Mouse (Mus musculus): ENCODE measurements around the gene Il34. TPM values are rescaled to one million over a fixed set of nuclear protein-coding genes. Genes with fewer than 3 reads are reported as not detected.
A peak's percentile ranks its signal among the peaks of the same experiment; 100 is the strongest.

Il34 gene
- 103 and 108 TPM in 2 replicates for polyA plus RNA-seq (2012; rRNA removed)

DNA sequence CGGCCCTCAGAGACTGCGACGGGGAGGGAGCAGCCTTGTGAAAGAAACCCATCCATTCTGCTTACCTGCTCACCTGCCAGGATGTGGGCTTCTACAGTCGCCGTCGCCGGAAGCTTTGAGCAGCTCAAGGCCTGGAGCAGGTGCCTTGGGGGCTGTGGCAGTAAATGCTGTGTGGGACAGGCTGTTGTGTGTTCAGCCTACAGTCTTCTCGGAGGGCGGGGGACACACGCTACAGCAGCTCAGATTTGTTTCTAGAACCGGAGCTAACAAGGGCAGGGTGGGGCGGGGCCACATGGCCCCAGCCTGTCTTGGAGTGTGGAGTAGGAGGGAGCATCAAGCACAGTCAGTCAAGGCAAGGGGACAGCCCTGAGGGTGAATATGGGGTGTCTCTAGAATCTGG is at the start of gene Il34:
Gene Il34 (minus strand): TSS at position 256 of the 400 bp plus-strand sequence.
- Histone ChIP-seq H3K27ac (ENCODE audit: insufficient read depth, low read length) (no peak within 1 kb of the TSS), H3K4me3 (ENCODE audit: insufficient read depth, low read length) (no peak within 1 kb of the TSS), H3K4me1 (ENCODE audit: control insufficient read depth, insufficient read depth, low read length) (no peaks in the 10 kb centered on the region)
- TF ChIP-seq CTCF (IDR thresholded peaks at IDR 0.05; ENCODE audit: extremely low read depth, insufficient read depth, low read length) (no peak), POLR2A (IDR thresholded peaks at IDR 0.05; ENCODE audit: extremely low read depth, insufficient read depth, low read length) (no peak)

DNA sequence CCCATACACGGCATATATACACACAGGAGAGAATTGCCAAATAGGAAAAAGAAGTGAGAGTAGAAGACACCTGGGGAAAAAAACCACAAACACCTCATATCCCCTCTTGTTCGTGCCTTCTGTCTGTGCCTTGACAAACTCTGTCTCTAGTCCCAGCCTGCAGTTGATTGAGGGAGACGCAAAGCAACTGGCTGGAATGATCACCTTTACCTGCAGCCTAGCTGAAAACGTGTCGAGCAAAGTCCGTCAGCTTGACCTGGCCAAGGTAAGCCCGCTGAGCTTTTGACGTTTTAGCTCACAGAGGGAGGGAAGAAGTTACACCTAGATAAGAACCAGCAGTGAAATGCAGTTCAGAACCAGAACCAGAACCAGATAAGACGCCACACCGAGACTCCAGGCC is 45.5 kb upstream of the Il34 start:
- H3K4me3 ChIP-seq (ENCODE audit: insufficient read depth, low read length) = no peak overlapping the region
- H3K27ac ChIP-seq (ENCODE audit: insufficient read depth, low read length) = no peak overlapping the region
- no peak for TF ChIP-seq POLR2A (IDR thresholded peaks at IDR 0.05; ENCODE audit: extremely low read depth, insufficient read depth, low read length)
- no peak for TF ChIP-seq CTCF (IDR thresholded peaks at IDR 0.05; ENCODE audit: extremely low read depth, insufficient read depth, low read length)
- H3K4me1 ChIP-seq (ENCODE audit: control insufficient read depth, insufficient read depth, low read length) = no peaks in the 10 kb centered on the region

DNA sequence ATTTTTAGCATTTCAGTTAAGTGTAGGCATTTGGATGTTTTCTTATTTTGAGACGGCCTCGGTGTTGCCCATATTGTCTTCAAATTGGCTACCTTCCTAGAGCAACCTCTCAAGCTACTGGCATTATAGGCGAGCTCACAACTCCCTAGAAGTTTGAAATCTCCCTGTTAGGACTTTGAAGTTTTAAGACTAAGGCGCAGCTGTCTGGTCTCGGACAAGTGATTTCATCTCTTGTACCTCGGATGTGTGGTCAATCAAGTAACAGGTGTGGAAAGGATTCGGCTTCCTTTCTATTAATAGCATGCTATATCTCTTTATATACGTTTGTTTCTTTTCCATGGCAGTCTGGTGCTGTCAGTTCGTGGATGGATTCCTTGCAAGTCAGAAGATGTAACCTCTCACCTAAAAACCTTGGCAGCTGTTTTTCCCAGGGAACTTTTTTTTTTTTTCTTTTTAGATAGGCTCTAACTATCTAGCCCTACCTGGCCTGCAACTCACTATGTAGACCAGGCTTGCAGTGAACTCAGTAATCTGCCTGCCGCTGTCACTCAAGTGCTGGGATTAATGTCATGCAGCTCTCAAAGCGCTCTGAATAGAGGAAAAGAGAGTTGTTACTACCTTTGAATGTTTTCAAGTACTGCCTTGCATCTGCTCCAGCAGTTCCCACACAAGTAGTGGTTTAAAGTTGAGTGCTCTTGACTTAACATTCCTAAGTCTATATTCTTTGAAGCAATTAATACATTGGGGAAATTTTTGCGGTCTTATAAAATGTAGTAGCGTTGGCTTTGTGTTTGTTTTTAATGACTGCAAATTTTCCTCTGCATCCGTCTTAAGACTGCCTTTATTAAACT is 42.1 kb upstream of the Il34 start:
- no peak overlapping the region for H3K27ac ChIP-seq (ENCODE audit: insufficient read depth, low read length)
- TF ChIP-seq POLR2A (IDR thresholded peaks at IDR 0.05; ENCODE audit: extremely low read depth, insufficient read depth, low read length) (no peak), CTCF (IDR thresholded peaks at IDR 0.05; ENCODE audit: extremely low read depth, insufficient read depth, low read length) (no peak)

DNA sequence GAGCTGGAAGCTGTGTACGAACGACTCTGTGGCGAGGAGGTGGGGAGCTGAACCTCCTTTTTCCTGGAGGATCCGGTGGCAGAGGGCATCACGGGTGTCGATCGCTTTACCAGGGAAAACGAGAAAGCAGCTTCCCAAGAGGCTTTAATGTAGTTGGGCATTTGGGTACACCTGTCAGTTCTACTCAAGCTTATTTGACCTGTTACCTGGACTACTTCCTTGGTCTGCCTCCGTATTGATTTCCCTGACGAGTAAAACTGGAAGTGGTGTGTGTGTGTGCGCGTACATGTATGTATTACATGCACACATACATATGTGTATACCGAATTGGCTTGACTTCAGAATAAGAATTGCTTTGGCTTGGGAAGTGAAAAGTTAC is 41.4 kb upstream of the Il34 start:
- H3K27ac ChIP-seq (ENCODE audit: insufficient read depth, low read length) = 0 out of 2 replicates have a peak overlapping the region, but pooled peaks have one; percentile 13
- H3K4me3 ChIP-seq (ENCODE audit: insufficient read depth, low read length) = peak overlapping the region; percentile 86
- peaks cover 3% of the 10 kb centered on the region; the same call in 1 of the 2 replicates for H3K4me1 ChIP-seq (ENCODE audit: control insufficient read depth, insufficient read depth, low read length)
- TF ChIP-seq CTCF (IDR thresholded peaks at IDR 0.05; ENCODE audit: extremely low read depth, insufficient read depth, low read length) (no peak), POLR2A (IDR thresholded peaks at IDR 0.05; ENCODE audit: extremely low read depth, insufficient read depth, low read length) (no peak)

More for the DNA sequence above, 42.1 kb upstream of the Il34 start:
- peaks cover 3% of the 10 kb centered on the region; the same call in 1 of the 2 replicates for H3K4me1 ChIP-seq (ENCODE audit: control insufficient read depth, insufficient read depth, low read length)
- peak overlapping the region; percentile 86 for H3K4me3 ChIP-seq (ENCODE audit: insufficient read depth, low read length)

DNA sequence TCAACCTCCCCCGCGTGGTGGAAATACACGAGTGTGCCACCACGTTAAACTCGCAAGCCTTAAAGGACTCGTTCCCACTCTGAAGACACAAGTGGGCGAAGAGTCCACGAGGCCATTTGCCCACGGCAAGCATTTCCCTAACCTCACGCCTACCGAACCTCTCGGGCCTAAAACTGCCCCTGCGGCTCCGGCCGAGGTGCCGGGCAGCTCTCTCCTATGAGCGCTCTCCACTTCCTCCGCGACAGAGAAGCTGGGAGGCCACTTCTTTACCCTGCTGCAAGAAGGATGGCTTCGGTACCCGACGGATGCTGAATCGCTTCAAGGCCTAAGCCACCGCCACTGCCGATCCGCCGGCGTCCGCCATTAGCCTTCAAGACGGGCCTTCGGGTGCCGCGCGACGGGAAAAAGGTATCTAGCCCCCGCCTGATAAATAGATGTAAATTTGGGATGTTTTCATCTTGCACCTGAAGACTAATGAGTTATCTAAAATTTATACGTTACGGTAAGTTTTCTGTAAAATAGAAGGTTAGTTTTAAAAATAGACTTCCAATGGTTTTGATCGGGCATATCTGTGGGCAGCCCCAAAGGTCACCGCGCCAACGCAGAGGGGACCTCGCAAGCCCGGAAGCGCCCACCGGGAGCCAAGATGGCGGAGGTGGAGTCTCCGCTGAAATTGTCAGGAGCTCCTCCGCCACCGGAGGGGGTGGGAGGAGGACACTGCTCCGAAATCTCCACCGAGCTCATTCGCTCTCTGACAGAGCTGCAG is 40.9 kb upstream of the Il34 start, which contains the start of the genes Cog4 and Sf3b3:
Gene Cog4 (plus strand): TSS at position 196 of the 766 bp plus-strand sequence.
Gene Sf3b3 (minus strand): TSS at position 383 of the 766 bp plus-strand sequence.
- TF ChIP-seq POLR2A (IDR thresholded peaks at IDR 0.05; ENCODE audit: extremely low read depth, insufficient read depth, low read length) (peak; percentile 87), CTCF (IDR thresholded peaks at IDR 0.05; ENCODE audit: extremely low read depth, insufficient read depth, low read length) (no peak)
- Histone ChIP-seq H3K4me3 (ENCODE audit: insufficient read depth, low read length) (peak within 1 kb of the TSS; percentile 86), H3K4me1 (ENCODE audit: control insufficient read depth, insufficient read depth, low read length) (peaks cover 3% of the 10 kb centered on the region; the same call in 1 of the 2 replicates), H3K27ac (ENCODE audit: insufficient read depth, low read length) (peak within 1 kb of the TSS; percentile 76)

DNA sequence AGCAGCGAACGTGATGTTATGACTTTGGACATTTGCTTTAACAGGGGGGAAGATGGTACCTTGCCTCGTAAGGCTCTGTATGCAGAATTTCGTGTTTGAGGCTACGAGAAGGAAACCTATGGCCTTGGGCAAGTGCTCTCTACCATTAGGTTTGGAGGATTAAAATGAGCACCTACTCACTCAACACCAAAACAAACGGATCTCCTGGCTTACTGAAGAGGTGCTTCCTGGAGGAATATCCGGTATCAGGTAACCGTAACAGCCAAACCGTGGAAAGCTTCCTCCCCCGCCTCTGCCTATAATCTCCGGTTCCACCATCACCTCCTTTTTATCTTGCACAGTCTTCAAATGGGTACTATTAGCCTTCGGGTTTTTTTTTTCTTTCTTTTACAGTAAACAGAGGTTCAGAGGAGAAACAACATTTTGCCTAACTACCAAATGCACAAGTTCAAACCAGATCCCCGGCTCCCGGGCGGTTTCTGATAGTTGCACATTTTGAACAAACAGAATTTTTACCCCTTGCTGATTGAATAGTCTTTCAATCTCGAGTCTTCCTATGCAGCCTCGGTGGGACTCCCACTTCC is 40.2 kb upstream of the Il34 start:
- Histone ChIP-seq H3K4me1 (ENCODE audit: control insufficient read depth, insufficient read depth, low read length) (peaks cover 3% of the 10 kb centered on the region; the same call in 1 of the 2 replicates), H3K27ac (ENCODE audit: insufficient read depth, low read length) (peak overlapping the region; percentile 76), H3K4me3 (ENCODE audit: insufficient read depth, low read length) (peak overlapping the region; percentile 86)
- TF ChIP-seq CTCF (IDR thresholded peaks at IDR 0.05; ENCODE audit: extremely low read depth, insufficient read depth, low read length) = no peak

DNA sequence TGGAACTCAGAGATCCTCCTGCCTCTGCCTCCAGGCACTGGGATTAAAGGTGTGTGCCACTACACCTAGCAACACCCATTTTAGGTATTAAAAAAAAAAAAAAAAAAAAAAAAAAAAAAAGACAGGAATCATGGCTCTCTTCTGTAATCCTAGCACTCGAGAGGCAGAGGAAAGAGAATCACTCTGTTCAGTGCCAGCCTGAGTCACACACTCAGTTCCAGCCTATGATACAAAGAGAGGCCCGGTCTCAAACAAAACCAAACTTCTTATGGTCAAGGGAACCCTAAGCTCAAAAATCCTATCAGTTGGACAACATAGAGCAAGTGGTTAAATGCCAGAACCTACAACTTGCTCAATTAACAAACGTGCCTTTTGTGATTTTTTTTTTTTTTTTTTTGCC is 39.2 kb upstream of the Il34 start:
- TF ChIP-seq CTCF (IDR thresholded peaks at IDR 0.05; ENCODE audit: extremely low read depth, insufficient read depth, low read length) = no peak
- TF ChIP-seq POLR2A (IDR thresholded peaks at IDR 0.05; ENCODE audit: extremely low read depth, insufficient read depth, low read length) = no peak
- Histone ChIP-seq H3K4me3 (ENCODE audit: insufficient read depth, low read length) (no peak overlapping the region), H3K4me1 (ENCODE audit: control insufficient read depth, insufficient read depth, low read length) (peaks cover 3% of the 10 kb centered on the region; the same call in 1 of the 2 replicates), H3K27ac (ENCODE audit: insufficient read depth, low read length) (no peak overlapping the region)

DNA sequence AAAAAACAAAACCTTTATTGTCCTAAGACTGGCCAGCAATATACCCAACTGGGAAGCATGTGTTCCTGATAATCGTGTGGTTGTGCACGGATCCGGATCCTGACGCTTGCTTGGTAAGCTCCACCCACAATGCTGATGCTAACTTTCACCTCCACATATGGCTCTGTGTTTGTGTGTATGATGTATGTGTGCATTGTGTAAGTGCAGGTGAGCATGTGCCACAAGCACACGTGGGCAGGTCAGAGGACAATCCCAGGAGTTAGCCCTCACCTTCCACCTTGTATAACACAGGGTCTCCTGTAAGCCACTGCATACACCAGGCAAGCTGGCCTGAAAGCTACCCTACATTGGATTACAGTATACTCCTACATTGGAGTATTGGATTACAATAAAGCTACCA is 37.5 kb upstream of the Il34 start:
- TF ChIP-seq CTCF (IDR thresholded peaks at IDR 0.05; ENCODE audit: extremely low read depth, insufficient read depth, low read length) = no peak
- TF ChIP-seq POLR2A (IDR thresholded peaks at IDR 0.05; ENCODE audit: extremely low read depth, insufficient read depth, low read length) = no peak
- peaks cover 3% of the 10 kb centered on the region; the same call in 1 of the 2 replicates for H3K4me1 ChIP-seq (ENCODE audit: control insufficient read depth, insufficient read depth, low read length)
- no peak overlapping the region for H3K27ac ChIP-seq (ENCODE audit: insufficient read depth, low read length)

DNA sequence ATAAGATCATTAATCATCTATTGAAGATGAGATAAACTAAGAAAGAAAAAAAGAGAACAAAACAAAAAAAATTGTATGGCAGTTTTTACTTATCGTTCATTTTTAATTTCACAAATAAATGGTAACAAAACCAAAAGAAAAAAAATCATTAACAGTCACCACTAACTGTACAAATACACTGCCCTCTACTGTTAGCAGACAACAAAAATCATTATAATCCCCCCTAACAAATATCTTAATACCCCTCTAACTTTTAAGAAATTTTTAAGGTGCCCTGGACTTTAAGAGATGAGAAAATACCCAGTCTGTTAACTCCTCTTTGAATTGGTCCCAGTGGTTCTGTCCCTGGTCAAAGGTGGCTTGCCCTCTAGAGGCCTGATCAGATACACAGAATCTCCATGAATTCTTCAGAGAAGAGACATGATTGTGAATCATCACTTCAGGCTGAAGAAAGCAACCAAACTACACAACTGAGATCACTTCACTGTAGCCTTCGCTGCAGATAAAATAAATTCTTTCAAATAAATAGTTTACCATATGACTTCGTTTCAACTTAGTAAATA is 36.4 kb upstream of the Il34 start:
- H3K27ac ChIP-seq (ENCODE audit: insufficient read depth, low read length) = no peak overlapping the region
- H3K4me3 ChIP-seq (ENCODE audit: insufficient read depth, low read length) = no peak overlapping the region
- TF ChIP-seq CTCF (IDR thresholded peaks at IDR 0.05; ENCODE audit: extremely low read depth, insufficient read depth, low read length) = no peak
- no peak for TF ChIP-seq POLR2A (IDR thresholded peaks at IDR 0.05; ENCODE audit: extremely low read depth, insufficient read depth, low read length)
- peaks cover 3% of the 10 kb centered on the region; the same call in 1 of the 2 replicates for H3K4me1 ChIP-seq (ENCODE audit: control insufficient read depth, insufficient read depth, low read length)

More for the DNA sequence above, 37.5 kb upstream of the Il34 start:
- no peak overlapping the region for H3K4me3 ChIP-seq (ENCODE audit: insufficient read depth, low read length)

Data from cortical plate, adult 2 months (tissue).